Mouse (Mus musculus): Measurements from ENCODE around the gene Plekhg3.

Gene Plekhg3

DNA sequence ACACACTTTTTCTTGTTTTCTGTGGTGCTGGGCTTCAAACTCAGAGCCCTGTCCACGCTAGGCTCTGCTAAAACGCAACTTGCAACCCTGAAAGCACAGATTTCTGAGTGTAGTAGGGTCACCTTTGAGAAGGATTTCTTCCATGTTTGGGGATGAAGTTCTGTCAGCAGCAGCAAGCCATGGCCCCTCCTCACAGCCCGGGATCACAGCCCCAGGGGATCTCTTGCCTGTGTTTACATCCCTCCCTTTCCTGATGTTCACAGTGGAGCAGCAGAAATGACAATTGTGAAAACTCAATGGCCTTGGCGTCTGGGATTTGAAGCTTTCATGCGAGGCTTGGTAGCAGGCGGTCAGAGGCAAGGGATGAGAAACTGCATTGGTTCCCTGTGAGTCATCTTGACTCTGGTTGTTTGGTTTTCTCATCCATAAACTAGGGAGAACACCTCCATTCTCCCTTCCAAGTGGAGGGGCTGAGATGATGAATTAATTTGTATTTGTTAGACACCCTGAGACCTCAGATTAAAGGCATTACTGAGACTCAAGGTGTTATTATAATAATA is at the start of gene Plekhg3:
Gene Plekhg3 (plus strand): TSS at position 312 of the 560 bp plus-strand sequence.
- DNase-seq (ENCODE audit: extremely low spot score): no peak

- no peak for DNase-seq (ENCODE audit: extremely low spot score)
These were observed 48.2 kb upstream of the Plekhg3 start for GRCm38 (mm10) chr12:76482446-76482845.

GRCm38 (mm10) chr12:76482948-76483347 is 47.7 kb upstream of the Plekhg3 start:
- no peak for DNase-seq (ENCODE audit: extremely low spot score)

- no peak for DNase-seq (ENCODE audit: extremely low spot score)
These were observed 45.8 kb upstream of the Plekhg3 start for GRCm38 (mm10) chr12:76484881-76485280.

DNA sequence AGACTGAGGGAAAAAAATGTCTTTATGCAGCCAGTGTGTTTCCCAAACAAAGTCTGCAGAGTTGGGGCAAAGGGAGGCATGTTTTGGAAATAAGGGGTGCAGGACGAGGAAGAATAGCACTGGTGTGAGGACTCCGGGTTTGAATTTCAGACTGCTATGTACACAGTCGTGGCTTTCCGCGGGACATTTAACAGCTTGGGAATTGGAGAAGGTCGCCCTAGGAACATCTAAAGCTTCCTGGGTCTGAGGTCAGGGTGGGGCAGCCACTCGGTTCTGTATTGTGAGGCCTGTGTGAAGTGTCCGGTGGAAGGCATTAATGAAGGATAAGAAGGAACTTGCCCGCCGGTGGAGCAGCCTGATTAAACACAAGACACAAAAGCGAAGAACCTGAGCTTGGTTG is 45.3 kb upstream of the Plekhg3 start:
- DNase-seq (ENCODE audit: extremely low spot score): no peak

GRCm38 (mm10) chr12:76486943-76487342 is 43.7 kb upstream of the Plekhg3 start:
- no peak for DNase-seq (ENCODE audit: extremely low spot score)

DNA sequence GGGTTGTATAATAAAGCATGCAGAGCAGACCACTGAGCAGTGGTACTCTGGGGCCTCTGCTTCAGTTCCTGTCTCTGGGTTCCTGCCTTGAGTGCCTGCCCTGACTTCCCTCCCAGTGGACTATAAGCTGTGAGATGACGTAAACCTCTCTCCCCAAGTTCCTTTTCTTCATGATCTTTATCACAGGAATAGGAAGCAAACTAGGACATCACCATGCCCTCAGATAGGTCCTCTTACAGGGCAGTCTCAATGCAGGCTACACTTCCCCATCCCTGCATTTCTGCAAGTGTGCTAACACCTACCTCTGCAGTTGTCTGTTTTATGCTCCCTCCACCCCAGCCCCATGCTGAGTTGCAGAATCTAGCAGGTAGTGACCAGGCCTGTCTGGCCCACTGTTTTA is 39.9 kb upstream of the Plekhg3 start:
- DNase-seq (ENCODE audit: extremely low spot score): no peak

- no peak for DNase-seq (ENCODE audit: extremely low spot score)
These were observed 37.2 kb upstream of the Plekhg3 start for GRCm38 (mm10) chr12:76493462-76493861.

DNA sequence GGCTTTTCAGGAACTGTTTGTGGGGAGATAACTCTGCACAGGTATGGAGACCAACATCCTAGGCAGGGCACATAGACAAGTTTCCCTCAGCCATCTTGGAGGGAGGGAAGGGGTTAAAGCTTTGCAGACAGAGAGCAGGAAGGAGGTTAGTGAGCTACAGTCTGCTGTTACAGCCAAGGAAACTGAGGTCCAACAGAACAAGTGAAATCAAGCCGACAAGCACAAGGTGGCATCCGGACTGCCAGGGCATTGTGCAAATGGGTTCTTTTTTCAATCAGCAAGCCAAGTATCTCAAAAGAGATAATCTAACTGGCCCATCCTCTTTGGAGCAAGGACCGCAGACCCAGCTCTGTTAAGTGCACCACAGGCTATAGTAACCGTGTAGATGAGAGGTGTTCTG is 35.3 kb upstream of the Plekhg3 start:
- DNase-seq (ENCODE audit: extremely low spot score): no peak

- peak; percentile 67 for DNase-seq (ENCODE audit: extremely low spot score)
These were observed 34.4 kb upstream of the Plekhg3 start for GRCm38 (mm10) chr12:76496324-76496723.

DNA sequence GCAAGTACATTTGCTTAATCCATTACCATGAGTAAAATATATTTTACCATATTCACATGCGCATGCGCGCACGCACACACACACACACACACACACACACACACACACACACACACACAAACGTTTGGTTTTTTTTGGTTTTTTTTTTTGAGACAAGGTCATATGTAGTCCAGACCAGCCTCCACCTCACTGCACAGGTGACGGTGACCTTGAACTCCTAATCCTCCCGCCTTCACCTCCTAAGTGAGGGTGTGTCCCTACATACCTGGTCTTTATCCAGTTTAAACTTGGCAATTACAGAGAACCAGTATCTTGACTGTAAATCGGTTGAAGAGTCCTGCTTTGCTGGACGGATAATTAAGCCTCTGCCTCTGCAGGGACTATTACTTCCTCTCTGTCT is 31.4 kb upstream of the Plekhg3 start:
- DNase-seq (ENCODE audit: extremely low spot score): no peak

DNA sequence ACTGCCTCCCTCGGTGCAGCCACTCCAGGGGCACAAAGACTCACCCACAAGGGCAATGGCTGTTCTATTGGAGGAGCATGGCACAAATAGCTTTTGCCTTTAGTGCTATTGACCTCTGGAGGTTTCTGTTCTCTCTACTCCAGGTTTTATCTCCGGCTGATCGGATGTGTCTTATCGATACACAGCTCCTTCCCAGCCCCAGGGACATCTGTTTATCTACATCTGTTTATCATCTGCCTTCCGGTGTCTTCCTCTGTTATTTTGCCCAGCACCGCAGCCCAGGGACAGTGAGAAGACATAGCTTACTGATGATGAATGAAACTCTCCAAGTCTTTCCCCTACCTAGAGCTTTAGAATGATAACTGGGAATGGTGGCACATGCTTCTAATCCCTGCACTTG is 30.6 kb upstream of the Plekhg3 start:
- DNase-seq (ENCODE audit: extremely low spot score): no peak

DNA sequence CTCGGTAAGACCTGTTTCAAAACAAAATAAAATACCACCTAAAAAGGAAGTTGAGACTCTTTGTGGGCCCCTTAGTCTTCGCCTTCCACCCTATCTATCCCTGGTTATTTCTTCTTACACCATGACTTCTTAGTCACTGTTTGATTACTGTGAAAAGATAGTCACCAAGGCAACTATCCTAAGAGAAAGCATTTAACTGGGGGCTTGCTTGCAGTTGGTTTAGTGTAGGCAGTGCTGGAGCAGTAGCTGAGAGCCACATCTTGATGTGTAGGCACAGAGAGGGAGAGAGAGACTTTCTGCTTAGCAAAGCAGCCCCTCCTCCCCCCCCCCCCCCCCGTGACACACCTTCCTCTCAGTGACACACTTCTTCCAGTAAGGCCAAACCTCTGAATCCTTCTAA is 29.8 kb upstream of the Plekhg3 start:
- no peak for DNase-seq (ENCODE audit: extremely low spot score)

GRCm38 (mm10) chr12:76502981-76503380 is 27.7 kb upstream of the Plekhg3 start:
- no peak for DNase-seq (ENCODE audit: extremely low spot score)

- no peak for DNase-seq (ENCODE audit: extremely low spot score)
These were observed 24.2 kb upstream of the Plekhg3 start for GRCm38 (mm10) chr12:76506522-76506921.

GRCm38 (mm10) chr12:76507791-76508190 is 22.9 kb upstream of the Plekhg3 start:
- no peak for DNase-seq (ENCODE audit: extremely low spot score)

DNA sequence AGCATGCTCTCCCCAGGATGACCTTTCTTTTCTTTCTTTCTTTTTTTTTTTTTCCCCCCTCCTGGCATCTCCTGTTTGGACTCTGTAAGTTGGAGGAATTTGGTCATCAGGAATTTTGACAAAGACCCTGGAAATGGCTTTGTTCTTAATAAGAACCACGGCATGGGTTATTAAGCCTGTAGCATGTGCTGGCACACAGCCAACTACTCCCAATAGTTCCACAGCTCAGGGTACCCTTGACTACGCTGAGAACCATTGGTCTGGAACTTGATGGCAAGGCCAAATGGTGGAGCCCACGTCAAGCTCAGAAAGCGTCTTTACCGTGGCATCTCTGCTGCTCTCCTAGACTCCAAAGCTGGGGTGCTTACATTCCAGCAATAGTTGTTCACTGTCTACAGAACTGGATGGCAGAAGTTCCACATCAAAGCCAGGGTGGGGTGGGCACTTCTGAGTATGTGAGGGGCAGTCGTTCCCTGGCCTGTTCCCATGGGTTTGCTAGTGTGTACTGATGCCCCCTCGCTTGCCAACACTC is 21.7 kb upstream of the Plekhg3 start:
- DNase-seq (ENCODE audit: extremely low spot score): no peak

GRCm38 (mm10) chr12:76512731-76513130 is 18.0 kb upstream of the Plekhg3 start:
- DNase-seq (ENCODE audit: extremely low spot score): no peak

DNA sequence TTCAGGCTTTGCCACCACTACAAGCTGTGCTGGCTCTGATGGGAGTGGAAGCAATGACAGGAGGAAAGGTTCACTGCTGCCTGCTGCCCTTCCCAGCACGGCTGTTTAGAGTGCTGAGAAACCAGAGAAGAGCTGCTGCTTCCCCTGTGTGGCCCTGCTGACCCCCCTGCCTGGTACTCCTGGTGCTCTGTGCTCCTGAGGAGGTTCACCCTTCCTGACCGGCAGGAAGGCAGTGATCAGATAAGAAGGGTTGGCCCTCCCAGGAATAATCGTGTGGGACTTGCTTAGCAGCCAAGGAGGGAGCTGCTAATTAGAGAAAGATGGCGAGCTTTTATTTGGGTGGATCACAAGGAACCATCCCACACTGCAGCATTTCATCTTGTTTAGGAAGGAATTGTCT is 15.8 kb upstream of the Plekhg3 start:
- no peak for DNase-seq (ENCODE audit: extremely low spot score)

- no peak for DNase-seq (ENCODE audit: extremely low spot score)
These were observed 12.7 kb upstream of the Plekhg3 start for GRCm38 (mm10) chr12:76518000-76518399.

GRCm38 (mm10) chr12:76518909-76519842 is 11.5 kb upstream of the Plekhg3 start:
- no peak for DNase-seq (ENCODE audit: extremely low spot score)

DNA sequence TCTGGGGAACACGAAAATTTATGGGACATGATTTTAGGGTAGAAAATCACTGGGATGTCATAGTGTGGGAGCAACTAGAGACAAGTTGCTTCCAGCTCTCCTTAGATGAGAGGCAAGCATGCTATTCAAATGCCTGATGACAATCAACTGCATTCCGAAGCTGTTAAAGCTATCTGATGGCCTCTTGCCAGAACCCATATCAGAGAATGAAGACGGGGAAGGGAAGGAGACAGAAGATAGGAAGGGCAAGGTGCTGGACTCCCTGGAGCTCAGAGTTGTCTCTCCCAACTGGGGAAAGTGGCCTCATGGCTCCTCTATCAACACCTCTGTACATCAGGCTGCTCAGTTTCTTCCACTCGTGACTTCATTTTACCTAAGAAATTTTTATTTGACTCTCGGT is 7.0 kb upstream of the Plekhg3 start:
- DNase-seq (ENCODE audit: extremely low spot score): no peak

- DNase-seq (ENCODE audit: extremely low spot score): no peak
These were observed 5.8 kb upstream of the Plekhg3 start for GRCm38 (mm10) chr12:76524915-76525314.

All from embryo, embryonic 9.5 days (tissue).